Mouse (Mus musculus) testis, adult 2 months (tissue): ENCODE data around the gene Frmd5.

ENCODE experiments used
- CTCF ChIP-seq: fragments of 200-500 bp; IDR thresholded peaks from 2 replicates; pipeline ENCODE4 v1.5.1; 2012; ENCODE audit warnings: low read depth, mild to moderate bottlenecking, inconsistent platforms, low read length, moderate library complexity; ENCODE audit not compliant: control insufficient read depth, insufficient read depth, insufficient replicate concordance
- POLR2A ChIP-seq: fragments of 200-500 bp; IDR thresholded peaks from 2 replicates; pipeline ENCODE4 v1.6.1; 2012; ENCODE audit warnings: low read depth, mild to moderate bottlenecking, inconsistent platforms, low read length, moderate library complexity; ENCODE audit not compliant: control insufficient read depth

DNA sequence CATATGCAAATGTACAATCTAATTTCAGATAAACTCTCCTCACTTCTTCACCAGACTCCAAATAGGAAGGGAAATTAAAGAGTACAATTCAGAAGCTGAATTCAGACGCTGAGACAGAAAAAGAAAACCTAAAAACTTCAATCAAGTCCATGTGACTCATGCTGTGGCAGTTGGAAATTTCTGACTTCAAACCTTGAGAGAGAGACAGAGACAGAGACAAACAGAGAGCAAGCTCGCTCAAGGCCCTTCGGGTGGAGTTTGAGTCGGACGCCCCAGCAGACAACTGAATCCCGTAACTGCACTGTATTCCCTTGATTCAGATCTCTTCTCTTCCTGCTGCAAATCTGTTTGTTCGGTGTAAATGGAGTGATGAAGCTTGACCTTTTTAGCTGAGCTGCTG lies 30.7 kb downstream of the Frmd5 start:
- TF ChIP-seq CTCF: no peak
- no peak for TF ChIP-seq POLR2A
